Mouse (Mus musculus): ENCODE data around the gene Ltbp1.
"Not testable (repeated sequence)": the region's sequence is repeated elsewhere in the genome, so short reads cannot be mapped to it uniquely, and the experiment has no call there.

Ltbp1 gene

GRCm38 (mm10) chr17:75118896-75119295 lies 113.5 kb downstream of the Ltbp1 start:
- no peak for DNase-seq (ENCODE audit: low spot score)

DNA sequence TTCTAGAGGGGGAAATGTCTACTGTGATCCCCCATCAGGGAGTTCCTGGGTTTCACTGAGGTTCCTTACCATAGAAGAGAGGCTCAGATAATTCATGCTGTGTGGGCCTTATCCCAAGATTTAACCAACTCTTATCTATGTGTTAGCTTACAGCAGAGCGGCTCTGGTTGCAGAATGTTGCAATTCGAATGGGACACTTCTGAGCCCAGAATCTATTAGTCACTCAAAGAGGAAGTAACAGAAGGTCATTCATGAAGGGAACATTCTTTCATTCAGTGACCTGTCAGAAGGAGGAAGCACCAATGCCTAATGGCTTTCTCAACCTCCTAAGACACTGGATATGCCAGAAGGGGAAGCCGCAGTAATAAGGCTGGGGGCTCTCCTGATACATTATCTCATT lies 114.1 kb downstream of the Ltbp1 start:
- DNase-seq (ENCODE audit: low spot score) = no peak

DNA sequence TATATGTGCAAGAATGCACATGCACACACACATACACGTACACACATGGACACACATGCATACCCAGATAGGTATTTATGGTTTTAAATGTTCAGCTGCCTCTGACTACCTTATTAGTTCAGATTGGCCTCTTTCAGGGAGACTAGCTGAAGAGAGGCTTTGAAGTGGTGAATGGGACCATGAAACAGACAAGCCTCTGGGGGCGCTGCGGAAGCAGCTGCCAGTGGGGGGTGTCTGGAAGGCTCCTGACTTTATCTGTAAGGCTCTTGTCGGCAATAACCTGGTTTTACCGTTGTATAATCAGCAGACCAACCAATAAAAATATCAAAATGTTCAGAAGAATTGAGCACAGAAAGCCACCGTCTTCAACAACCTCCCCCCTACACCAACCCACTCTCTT lies 114.7 kb downstream of the Ltbp1 start:
- DNase-seq (ENCODE audit: low spot score) = no peak

GRCm38 (mm10) chr17:75122584-75123282 lies 117.4 kb downstream of the Ltbp1 start:
- no peak for DNase-seq (ENCODE audit: low spot score)

DNA sequence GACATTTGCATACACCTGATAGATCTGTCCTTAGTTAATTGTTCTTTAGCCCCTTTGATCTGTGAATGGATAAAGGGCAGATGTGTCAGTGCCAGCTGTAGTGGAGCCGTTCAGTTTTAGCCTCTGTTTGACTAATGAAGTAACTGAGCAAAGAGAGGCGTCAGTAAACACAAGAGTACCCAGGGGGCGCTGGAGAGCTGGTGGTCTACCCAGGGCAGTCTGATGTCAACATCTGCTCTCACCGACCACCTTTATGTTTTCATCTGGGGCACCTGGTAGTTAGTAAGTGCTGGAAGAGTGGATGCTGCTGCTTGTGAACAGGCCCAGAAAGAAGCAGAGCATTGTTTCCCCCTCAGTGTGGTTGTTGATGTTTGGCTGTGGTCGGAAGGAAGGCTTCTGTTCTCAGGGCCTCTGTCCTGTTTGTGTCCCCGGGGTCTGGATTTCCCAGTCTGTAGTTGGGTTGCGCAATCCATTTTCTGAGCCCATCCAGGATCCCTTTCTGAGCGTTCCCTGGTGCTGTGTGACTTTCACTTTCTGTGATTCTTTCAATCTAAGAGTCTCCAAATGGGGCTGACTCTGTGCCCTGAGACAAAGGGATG lies 123.1 kb downstream of the Ltbp1 start:
- DNase-seq (ENCODE audit: low spot score) = peak; percentile 15

- no peak for DNase-seq (ENCODE audit: low spot score)
Measured at GRCm38 (mm10) chr17:75133983-75134382, 128.6 kb downstream of the Ltbp1 start.

- no peak for DNase-seq (ENCODE audit: low spot score)
Measured at GRCm38 (mm10) chr17:75139731-75140130, 134.4 kb downstream of the Ltbp1 start.

DNA sequence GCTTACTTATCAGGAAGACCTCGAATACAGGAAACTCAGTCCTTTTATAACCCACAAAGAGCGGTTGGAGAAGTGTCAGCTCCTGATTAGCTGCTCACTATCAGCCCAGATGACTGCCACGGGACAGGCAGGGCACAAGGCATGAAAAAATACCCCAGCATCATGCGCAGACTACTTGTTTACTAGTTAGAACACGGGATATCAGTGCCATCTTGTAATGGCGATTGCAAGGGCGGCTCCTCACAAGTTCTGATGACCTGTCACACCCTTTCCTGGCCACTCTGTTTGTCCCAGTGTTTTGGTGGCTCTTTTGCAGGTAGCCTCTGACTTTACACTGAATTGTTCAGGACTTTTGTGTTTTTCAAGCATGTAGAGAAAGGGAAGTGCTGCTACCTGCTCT lies 137.5 kb downstream of the Ltbp1 start:
- not testable (repeated sequence) for DNase-seq (ENCODE audit: low spot score)

DNA sequence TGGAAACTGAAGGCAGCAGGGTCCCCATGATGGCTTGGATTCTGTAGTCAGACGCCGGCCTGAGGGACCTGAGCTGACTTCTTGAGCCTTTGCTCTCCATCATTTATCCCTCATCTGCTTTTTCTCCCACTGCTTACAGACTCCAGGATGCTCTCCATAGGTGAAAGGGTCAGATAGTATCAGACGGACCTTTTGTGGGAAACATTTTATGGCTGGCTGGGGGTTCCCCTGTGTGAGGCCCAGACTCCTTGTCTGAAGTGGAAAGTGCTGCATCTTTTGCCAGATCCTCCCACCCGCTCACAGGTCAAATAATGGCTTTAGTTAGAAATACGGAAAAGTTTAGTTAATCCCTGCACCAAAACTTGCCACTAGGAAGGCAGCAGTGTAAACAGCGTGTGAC lies 138.6 kb downstream of the Ltbp1 start:
- DNase-seq (ENCODE audit: low spot score) = no peak

DNA sequence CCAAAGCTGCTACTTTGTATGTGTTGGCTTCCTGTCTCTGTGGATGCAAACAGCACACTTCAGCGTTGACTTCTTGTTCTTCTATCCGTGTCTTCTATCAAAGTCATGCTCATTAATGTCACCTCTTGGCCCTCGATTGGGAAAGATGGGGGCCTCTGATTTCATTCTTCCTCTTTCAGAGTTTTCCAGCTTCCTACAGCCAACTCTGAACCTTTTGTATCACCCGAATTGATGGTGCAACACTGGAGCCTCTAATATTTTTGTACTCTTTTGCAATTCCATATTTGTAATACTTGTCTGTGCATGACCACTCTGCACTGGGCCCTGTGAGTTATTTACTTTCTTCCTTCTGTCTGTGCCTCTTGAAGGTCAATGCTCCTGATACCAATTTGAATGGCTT lies 141.8 kb downstream of the Ltbp1 start:
- no peak for DNase-seq (ENCODE audit: low spot score)

GRCm38 (mm10) chr17:75151800-75152199 lies 146.4 kb downstream of the Ltbp1 start:
- no peak for DNase-seq (ENCODE audit: low spot score)

GRCm38 (mm10) chr17:75153088-75153487 lies 147.7 kb downstream of the Ltbp1 start:
- DNase-seq (ENCODE audit: low spot score) = no peak

DNA sequence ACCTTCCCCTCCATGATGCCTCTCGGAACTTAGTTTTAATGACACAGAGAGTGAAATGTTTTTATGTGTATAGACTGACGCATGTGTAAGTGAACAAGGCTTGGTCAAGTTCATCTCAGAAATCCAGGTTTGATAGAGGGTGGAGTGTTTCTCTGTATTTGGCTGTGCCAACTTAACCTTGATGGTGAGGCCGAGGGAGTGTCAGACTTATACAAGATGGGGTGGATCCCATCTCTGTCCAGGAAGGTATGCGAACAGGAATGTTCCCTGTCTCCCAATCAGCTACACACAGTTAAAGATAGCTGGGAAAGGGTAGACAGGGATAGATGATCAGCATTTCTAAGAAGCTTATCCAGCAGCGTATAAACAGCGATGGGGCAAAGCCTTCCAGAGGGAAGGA lies 153.0 kb downstream of the Ltbp1 start:
- peak; percentile 6 for DNase-seq (ENCODE audit: low spot score)

DNA sequence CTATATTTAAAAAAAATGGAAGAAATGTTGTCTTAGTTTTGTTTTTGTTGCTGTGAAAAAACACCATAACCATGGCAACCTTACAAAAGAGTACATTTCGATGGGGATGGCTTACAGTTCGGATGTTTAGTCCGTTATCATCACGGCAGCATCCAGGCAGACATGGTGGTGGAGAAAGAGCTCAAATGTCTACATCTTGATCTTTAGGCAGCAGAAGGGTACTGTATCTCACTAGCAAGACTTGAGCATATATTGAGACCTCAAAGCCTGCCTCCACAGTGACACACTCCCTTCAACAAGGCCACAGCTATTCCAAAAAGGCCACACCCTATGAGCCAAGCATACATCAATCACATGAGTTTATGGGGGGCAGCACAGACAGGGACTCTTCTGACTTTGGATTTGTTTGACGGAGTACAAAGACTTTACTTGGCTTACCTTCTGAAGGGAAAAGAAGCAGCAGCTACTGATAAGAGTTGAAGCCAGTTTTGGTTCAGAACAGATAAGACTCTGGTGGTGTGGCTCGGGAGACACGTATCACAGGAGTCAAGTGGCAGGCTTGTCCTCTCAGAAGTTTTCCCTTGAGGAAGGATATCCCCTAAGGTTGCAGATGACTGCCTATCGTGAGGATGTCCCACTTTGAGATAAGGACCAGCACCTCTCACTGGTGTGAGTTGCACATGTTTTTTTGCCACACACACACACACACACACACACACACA lies 153.9 kb downstream of the Ltbp1 start:
- DNase-seq (ENCODE audit: low spot score) = no peak

DNA sequence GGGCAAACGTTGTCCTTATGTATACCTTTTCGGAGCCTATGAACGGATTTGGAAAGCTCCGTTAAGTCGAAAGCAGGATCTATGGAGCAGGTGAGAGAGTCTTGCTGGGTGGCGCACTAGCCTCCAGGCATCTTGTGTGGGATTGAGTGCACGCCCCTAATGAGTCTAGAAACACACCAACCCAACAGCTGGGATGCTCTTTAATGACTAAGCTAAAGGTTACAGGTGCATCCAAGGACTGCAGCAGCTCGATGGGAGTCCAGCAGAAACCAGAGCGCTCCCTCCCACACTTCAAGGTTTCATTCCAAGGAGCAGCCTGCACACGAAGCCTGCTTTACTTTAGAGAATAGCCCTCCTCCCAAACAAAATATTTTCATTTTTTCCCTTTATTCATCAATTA lies 155.7 kb downstream of the Ltbp1 start:
- DNase-seq (ENCODE audit: low spot score) = no peak

DNA sequence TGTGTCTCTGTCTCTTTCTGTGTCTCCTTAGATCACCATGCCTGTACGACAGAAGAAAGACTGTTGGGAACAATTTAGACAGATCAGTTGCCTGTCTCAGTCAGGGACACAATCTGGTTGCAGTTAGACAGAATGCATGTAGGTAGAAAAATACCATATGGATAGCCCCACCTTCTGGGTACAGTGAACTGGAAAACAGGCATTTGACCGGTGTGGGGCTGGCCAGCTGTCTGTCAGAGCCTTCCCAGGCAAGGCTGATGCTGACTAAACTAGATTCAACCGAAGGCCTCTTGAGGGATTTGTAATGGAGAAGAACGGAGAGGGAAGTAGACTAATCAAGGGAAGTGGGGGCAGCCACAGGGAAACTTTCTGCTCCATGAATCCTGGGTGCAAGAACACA lies 156.6 kb downstream of the Ltbp1 start:
- no peak for DNase-seq (ENCODE audit: low spot score)

DNA sequence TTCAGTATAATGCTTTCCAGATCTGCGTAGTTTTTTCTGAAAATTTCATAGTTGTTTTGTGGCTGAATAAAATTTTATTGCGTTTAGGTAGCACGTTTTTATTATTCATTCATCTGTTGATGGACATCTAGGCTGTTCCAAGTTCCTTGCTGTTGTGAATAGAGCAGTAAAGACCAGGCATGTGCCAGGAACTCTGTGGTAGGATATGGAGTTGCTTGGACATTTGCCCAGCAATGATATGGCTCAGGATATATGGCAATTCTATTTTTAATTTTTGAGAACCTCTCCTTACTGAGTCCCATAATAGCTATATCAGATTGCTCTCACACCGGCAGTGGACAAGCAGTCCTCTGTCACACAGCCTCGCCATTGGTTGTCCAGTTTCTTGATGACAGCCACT lies 159.2 kb downstream of the Ltbp1 start:
- DNase-seq (ENCODE audit: low spot score) = no peak

DNA sequence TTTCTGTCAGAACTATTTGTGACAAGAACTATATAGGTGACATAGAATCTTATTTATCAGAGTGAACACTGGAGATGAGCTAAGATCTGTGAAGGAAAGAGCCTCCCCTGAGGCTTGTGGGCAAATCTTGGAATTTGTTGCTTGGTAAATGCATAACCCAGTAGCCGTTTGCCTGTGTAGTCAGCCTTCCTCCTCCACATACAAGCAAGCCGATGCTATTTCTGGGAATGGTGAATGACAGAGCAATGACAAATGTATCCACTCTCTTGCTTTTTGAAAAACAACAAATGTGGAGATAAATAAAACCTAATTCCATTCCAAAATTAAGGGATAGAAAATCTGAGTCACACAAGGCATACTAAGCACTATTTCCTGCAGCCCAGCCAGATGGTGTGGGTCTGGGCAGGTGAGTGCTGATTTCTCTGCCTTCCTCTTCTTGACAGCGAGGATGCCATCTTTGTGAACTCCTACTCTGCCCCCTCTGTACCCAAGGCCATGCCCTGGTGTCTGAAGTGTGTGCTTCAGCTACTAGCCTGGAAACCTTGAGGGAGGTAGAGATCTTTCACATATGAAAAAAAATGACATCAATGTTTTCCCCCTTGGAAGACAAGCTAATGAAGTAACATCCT lies 163.3 kb downstream of the Ltbp1 start:
- no peak for DNase-seq (ENCODE audit: low spot score)

- no peak for DNase-seq (ENCODE audit: low spot score)
Measured at GRCm38 (mm10) chr17:75171659-75172058, 166.3 kb downstream of the Ltbp1 start.

GRCm38 (mm10) chr17:75172685-75173205 lies 167.4 kb downstream of the Ltbp1 start:
- DNase-seq (ENCODE audit: low spot score) = no peak

DNA sequence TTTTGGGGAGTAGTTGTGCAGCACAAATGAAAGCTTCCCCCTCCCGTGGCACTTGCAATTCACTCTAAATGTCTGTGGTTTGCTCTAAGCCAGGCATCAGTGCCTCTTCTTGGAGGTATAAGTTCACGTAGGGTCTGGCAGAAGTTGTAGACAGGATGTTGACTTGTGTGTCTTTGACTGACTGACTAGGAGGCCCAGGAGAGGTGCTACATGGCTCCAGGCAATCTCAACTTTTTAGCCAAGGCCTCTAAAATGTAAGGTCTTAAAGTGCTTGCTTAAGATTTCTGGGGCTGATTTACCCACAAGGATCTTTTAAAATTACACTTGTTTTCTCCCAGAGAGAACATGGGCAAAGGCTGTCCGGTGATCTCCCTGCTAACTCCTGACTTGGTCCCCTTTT lies 169.1 kb downstream of the Ltbp1 start:
- no peak for DNase-seq (ENCODE audit: low spot score)

Measured in yolk sac, embryonic 10.5 days (tissue).